Mouse (Mus musculus): Measurements from ENCODE around the gene Col5a2. TPM values are rescaled to one million over a fixed set of nuclear protein-coding genes. Genes with fewer than 3 reads are reported as not detected.
"Not testable (repeated sequence)": the region's sequence is repeated elsewhere in the genome, so short reads cannot be mapped to it uniquely, and the experiment has no call there.

Gene Col5a2
- polyA plus RNA-seq (2015; fragmentation: Nextera tagmentation; extraction: Ambion mirVana) = 125 and 132 TPM in 2 replicates

DNA sequence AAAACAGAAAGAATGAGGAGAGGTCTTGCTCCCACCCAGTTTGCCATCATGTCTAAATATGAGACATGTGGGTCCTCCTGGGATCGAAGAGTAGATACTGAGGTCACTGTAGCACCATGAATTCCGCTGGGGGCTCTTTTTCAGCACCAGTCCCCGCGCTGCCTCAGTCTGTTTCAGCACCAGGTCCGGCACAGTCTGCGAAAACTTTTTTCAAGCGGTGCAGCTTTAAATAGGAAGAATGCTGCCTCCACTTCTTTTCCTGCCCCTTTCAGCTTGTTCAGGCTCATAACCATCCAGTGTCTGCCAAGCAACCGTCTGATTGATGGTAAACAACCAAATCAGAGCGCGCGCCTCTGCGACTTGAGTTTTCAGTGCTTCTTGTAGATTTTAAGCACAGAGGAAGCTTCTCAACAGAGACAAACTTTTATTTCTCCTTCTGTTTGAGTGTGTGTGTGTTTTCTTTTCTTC lies at the start of gene Col5a2:
TSS of gene Col5a2 (minus strand) at position 418 of the 468 bp plus-strand sequence.
- H3K4me3 ChIP-seq = peak within 1 kb of the TSS; percentile 63
- no peaks in the 10 kb centered on the region for H3K9me3 ChIP-seq
- ATAC-seq (ENCODE audit: insufficient number of reproducible peaks, insufficient read depth, low FRiP score, low TSS enrichment, low read depth) = peak; percentile 76
- peaks cover 8% of the 10 kb centered on the region; the same call in 1 of the 2 replicates for H3K36me3 ChIP-seq
- H3K27me3 ChIP-seq = no peaks in the 10 kb centered on the region
- peak within 1 kb of the TSS; percentile 54 for H3K4me2 ChIP-seq
- peak within 1 kb of the TSS; percentile 84 for H3K9ac ChIP-seq
- H3K27ac ChIP-seq = peak within 1 kb of the TSS; percentile 97
- WGBS = 11% methylated on average over 12 of the region's 12 CpGs
- peaks cover 8% of the 10 kb centered on the region for H3K4me1 ChIP-seq

DNA sequence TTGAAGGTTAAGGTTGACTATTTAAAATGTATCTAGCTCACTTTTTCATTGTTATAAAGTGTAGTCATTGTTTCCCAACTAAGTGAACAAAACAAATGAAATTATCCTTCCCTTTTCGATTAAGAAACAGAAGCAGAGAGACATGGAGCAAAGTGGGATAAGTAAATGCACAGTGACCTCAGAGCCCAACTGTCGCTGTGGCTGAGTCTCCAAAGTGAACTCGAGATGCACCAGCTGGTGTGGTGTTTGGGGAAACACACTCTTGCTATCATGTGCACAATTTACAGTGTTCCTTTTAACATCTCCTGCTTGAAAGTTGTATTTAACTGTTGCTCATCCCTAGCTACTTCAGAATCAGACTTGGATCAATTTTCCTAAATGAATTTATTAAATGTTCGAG lies 47.4 kb upstream of the Col5a2 start:
- H3K27me3 ChIP-seq = no peaks in the 10 kb centered on the region
- ATAC-seq (ENCODE audit: insufficient number of reproducible peaks, insufficient read depth, low FRiP score, low TSS enrichment, low read depth) = no peak
- no peaks in the 10 kb centered on the region for H3K4me1 ChIP-seq
- no peak overlapping the region for H3K4me3 ChIP-seq
- no peak overlapping the region for H3K27ac ChIP-seq
- 80% methylated on average over 4 of the region's 4 CpGs for WGBS
- no peaks in the 10 kb centered on the region for H3K9me3 ChIP-seq
- no peaks in the 10 kb centered on the region for H3K36me3 ChIP-seq
- H3K9ac ChIP-seq = no peak overlapping the region
- H3K4me2 ChIP-seq = no peak overlapping the region

DNA sequence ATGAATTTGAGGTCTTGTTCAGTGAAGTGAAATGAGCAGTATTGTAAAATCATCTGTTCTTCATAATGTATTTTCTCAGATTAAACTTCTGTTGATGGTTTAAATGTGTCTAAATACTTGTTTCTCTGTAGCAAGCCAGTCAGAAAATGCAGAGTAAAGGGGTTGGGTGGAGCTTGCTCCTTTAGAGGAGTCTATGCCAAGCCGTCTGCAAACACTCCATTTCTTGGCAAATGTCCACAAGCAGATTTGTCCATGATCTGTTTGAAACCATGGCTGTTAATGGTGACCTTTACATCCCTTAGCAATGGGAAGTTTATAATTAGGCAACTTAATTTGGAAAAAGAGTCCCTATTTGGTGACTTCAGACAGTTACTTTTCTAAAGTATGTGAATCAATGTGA lies 38.8 kb upstream of the Col5a2 start:
- no peak overlapping the region for H3K9ac ChIP-seq
- 16% methylated on average over 1 of the region's 1 CpGs for WGBS
- no peak overlapping the region for H3K4me3 ChIP-seq
- 0 out of 2 replicates have a peak, but pooled peaks cover 7% of the 10 kb centered on the region for H3K4me1 ChIP-seq
- H3K9me3 ChIP-seq = no peaks in the 10 kb centered on the region
- peak overlapping the region; percentile 39; the same call in 1 of the 2 replicates for H3K27ac ChIP-seq
- H3K27me3 ChIP-seq = no peaks in the 10 kb centered on the region
- no peak overlapping the region for H3K4me2 ChIP-seq
- H3K36me3 ChIP-seq = no peaks in the 10 kb centered on the region
- ATAC-seq (ENCODE audit: insufficient number of reproducible peaks, insufficient read depth, low FRiP score, low TSS enrichment, low read depth) = no peak

DNA sequence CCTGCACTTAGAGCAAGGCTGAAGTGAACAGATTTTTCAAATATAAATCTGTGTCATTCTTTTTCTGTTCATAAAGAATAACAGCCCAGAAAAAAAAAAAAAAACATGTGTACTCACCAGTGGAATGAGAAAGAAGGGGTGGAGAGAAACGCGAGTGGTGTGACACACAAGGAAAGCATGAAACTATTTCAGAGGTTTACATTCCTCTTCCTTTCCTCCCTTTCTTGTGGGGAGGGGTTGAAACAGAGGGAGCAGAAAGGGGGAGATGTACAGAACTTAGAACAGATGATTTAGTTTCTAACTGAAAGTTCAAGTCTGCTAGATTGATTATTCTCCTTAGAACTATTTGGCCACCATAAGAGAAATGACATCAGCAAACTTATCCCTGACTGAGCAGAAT lies 38.1 kb upstream of the Col5a2 start:
- no peak overlapping the region for H3K9ac ChIP-seq
- no peak overlapping the region for H3K4me3 ChIP-seq
- no peaks in the 10 kb centered on the region for H3K36me3 ChIP-seq
- H3K9me3 ChIP-seq = no peaks in the 10 kb centered on the region
- 0 out of 2 replicates have a peak, but pooled peaks cover 7% of the 10 kb centered on the region for H3K4me1 ChIP-seq
- ATAC-seq (ENCODE audit: insufficient number of reproducible peaks, insufficient read depth, low FRiP score, low TSS enrichment, low read depth) = no peak
- WGBS = 26% methylated on average over 2 of the region's 2 CpGs
- H3K4me2 ChIP-seq = no peak overlapping the region
- H3K27me3 ChIP-seq = no peaks in the 10 kb centered on the region
- peak overlapping the region; percentile 39; the same call in 1 of the 2 replicates for H3K27ac ChIP-seq

DNA sequence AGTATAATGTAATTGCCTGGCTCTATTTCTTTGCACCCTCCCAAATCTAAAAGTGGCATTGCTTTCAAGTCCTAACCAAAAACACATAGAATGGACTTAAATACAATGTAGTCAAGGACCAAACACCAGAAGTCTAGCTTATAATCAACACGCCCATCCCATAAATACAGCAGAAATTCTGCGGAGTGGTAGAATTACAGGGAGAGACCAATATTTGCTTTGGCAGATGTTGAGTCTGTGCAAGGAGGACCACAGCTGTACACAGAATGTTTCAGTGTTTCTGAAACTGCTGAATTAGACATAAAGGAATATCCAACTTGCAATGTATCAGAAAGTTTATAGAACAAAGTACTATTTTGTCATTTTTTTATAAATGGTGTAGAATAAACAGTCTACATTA lies 28.4 kb upstream of the Col5a2 start:
- no peak for ATAC-seq (ENCODE audit: insufficient number of reproducible peaks, insufficient read depth, low FRiP score, low TSS enrichment, low read depth)
- 75% methylated on average over 2 of the region's 2 CpGs for WGBS
- no peak overlapping the region for H3K4me3 ChIP-seq

DNA sequence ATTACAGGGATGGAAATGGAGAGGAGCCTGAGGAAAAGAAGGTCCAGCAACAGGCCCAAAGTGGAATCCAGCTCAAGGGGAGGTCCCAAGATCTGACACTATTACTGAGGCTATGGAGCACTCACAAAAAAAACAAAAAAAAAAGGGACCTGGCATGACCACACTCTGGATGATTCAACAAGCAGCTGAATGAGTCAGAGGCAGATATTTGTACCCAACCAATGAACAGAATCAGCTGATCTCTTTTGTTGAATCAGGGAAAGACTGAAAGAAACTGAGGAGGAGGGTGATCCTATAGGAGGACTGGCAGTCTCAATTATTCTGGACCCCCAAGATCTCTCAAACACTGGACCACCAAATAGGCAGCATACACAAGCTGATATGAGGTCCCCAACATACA lies 24.4 kb upstream of the Col5a2 start:
- not testable (repeated sequence) for H3K4me2 ChIP-seq; H3K9ac ChIP-seq; H3K27ac ChIP-seq; H3K4me3 ChIP-seq; H3K27me3 ChIP-seq; H3K36me3 ChIP-seq; ATAC-seq (ENCODE audit: insufficient number of reproducible peaks, insufficient read depth, low FRiP score, low TSS enrichment, low read depth); H3K4me1 ChIP-seq; H3K9me3 ChIP-seq

More for the DNA sequence above, 28.4 kb upstream of the Col5a2 start:
- Histone ChIP-seq H3K27me3 (no peaks in the 10 kb centered on the region), H3K36me3 (no peaks in the 10 kb centered on the region), H3K27ac (no peak overlapping the region), H3K4me2 (no peak overlapping the region), H3K9ac (no peak overlapping the region), H3K4me1 (no peaks in the 10 kb centered on the region), H3K9me3 (no peaks in the 10 kb centered on the region)

DNA sequence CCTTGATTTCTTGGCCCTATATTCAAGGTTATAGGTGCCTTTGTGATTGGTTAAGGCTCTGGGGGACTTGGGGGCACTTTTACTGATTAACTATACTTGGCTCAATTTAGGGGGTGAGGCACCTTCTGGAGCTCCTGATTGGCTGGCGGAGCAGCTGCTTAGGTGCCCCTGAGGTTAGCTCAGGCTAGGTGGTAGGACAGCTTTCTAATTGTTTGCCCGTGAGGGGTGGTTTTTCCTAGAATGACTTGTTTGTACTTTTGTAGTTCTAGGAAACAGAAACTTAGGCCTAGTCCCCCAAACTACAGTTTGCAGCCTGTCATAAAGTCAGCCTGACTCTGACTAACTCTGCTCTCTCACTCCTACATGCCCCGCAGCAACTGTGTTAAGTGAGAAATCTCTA lies 20.5 kb upstream of the Col5a2 start:
- 89% methylated on average over 3 of the region's 3 CpGs for WGBS
- Histone ChIP-seq H3K27ac (no peak overlapping the region), H3K4me2 (no peak overlapping the region), H3K36me3 (no peaks in the 10 kb centered on the region), H3K9me3 (no peaks in the 10 kb centered on the region), H3K27me3 (no peaks in the 10 kb centered on the region), H3K4me1 (no peaks in the 10 kb centered on the region), H3K9ac (no peak overlapping the region), H3K4me3 (no peak overlapping the region)
- ATAC-seq (ENCODE audit: insufficient number of reproducible peaks, insufficient read depth, low FRiP score, low TSS enrichment, low read depth) = no peak

DNA sequence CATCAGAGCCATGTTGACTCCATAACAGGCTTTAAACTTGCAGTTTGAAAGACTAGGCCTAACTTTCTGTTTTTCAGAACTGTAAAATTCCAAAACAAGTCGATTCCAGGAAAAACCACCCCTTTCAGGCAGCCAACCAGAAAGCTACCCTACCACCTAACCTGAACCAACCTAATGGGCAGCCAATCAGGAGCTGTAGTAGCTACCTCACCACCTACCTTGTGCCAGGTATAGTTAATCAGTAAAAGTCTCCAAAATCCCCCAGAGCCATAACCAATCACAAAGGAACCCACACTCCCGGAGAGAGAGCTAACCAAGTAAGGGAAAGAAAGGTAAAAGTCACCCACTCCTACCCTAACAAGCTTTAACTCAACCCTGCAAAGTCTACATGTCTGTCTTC lies 18.4 kb upstream of the Col5a2 start:
- Histone ChIP-seq H3K9ac (no peak overlapping the region), H3K4me3 (no peak overlapping the region), H3K27ac (no peak overlapping the region), H3K4me2 (no peak overlapping the region), H3K4me1 (no peaks in the 10 kb centered on the region), H3K36me3 (no peaks in the 10 kb centered on the region), H3K9me3 (no peaks in the 10 kb centered on the region), H3K27me3 (no peaks in the 10 kb centered on the region)
- WGBS = 84% methylated on average over 2 of the region's 2 CpGs
- no peak for ATAC-seq (ENCODE audit: insufficient number of reproducible peaks, insufficient read depth, low FRiP score, low TSS enrichment, low read depth)

DNA sequence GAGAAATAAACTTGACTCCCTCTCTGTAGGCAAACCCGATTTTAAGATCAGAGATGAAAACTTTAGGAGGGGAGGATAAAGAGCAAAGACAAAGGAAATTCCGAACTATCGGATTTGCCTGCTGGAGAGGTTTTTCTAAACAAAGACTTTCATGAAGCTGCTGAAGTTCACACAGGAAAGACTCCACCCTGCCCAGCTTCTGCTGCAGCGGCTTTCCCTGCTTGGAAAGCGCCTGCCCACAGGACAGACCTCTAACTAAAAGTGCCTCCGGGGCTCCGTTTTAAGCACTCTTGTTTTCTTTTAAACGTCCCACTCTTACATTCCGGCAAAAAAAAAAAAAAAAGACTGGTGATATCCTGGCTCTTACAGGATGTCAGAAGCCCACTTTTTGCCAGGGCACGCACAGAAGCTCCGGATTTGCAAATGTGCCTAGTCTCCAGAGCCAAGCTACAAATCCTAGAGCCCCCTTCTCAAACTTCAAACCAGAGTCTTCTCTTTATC lies 791 bp downstream of the Col5a2 start:
- H3K27ac ChIP-seq = peak overlapping the region; percentile 97
- ATAC-seq (ENCODE audit: insufficient number of reproducible peaks, insufficient read depth, low FRiP score, low TSS enrichment, low read depth) = no peak
- peaks cover 8% of the 10 kb centered on the region for H3K4me1 ChIP-seq
- peak overlapping the region; percentile 54 for H3K4me2 ChIP-seq
- no peaks in the 10 kb centered on the region for H3K27me3 ChIP-seq
- H3K9me3 ChIP-seq = no peaks in the 10 kb centered on the region
- peak overlapping the region; percentile 84 for H3K9ac ChIP-seq
- peaks cover 8% of the 10 kb centered on the region; the same call in 1 of the 2 replicates for H3K36me3 ChIP-seq
- 1% methylated on average over 11 of the region's 11 CpGs for WGBS
- peak overlapping the region; percentile 63 for H3K4me3 ChIP-seq

DNA sequence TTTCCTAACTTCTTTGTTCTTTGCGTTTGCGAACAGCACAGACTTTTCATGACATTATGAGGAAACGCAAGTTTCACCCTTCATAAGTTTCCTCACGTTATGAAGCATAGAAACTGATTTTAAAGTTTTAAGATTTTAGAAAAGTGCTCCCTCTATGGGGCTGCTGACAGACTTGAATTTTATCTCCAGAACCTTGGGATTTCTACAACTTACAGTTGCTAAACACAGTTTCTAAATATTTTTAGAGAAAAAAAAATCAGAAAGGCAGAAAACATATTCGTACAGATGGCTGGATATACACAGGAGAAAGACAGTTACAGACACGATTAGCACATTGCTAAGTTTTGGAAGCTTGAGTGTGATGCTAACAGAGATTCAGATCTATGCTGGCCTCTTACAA lies 1.6 kb downstream of the Col5a2 start:
- no peak for ATAC-seq (ENCODE audit: insufficient number of reproducible peaks, insufficient read depth, low FRiP score, low TSS enrichment, low read depth)
- Histone ChIP-seq H3K4me2 (peak overlapping the region; percentile 54), H3K4me1 (peaks cover 8% of the 10 kb centered on the region), H3K9me3 (no peaks in the 10 kb centered on the region), H3K27ac (peak overlapping the region; percentile 97), H3K27me3 (no peaks in the 10 kb centered on the region), H3K9ac (peak overlapping the region; percentile 84), H3K36me3 (peaks cover 11% of the 10 kb centered on the region; the same call in 1 of the 2 replicates), H3K4me3 (peak overlapping the region; percentile 63)
- 24% methylated on average over 6 of the region's 6 CpGs for WGBS

DNA sequence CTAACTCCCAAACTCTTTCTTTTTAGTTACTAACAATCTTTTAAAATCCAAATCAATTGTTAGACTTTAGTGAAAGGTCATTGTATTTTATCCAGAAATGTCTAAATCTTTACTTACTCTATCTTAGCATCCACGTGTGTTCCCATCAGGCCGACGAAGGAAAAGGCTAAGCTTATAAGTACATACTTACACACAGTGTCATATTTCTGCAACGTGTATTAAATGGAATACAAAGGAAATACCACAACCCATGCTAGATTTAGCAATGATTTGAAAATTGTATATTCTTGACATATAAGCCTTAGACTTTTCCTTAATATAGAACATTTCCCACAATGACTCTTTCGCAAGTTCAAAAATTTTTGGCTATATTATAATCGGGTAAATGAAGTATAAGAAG lies 2.6 kb downstream of the Col5a2 start:
- H3K27me3 ChIP-seq = no peaks in the 10 kb centered on the region
- H3K4me2 ChIP-seq = peak overlapping the region; percentile 54
- peaks cover 11% of the 10 kb centered on the region; the same call in 1 of the 2 replicates for H3K36me3 ChIP-seq
- H3K4me1 ChIP-seq = peaks cover 8% of the 10 kb centered on the region
- no peak for ATAC-seq (ENCODE audit: insufficient number of reproducible peaks, insufficient read depth, low FRiP score, low TSS enrichment, low read depth)
- H3K9ac ChIP-seq = no peak overlapping the region
- H3K4me3 ChIP-seq = peak overlapping the region; percentile 4; the same call in 1 of the 2 replicates
- H3K9me3 ChIP-seq = no peaks in the 10 kb centered on the region
- WGBS = 69% methylated on average over 6 of the region's 6 CpGs
- H3K27ac ChIP-seq = no peak overlapping the region

DNA sequence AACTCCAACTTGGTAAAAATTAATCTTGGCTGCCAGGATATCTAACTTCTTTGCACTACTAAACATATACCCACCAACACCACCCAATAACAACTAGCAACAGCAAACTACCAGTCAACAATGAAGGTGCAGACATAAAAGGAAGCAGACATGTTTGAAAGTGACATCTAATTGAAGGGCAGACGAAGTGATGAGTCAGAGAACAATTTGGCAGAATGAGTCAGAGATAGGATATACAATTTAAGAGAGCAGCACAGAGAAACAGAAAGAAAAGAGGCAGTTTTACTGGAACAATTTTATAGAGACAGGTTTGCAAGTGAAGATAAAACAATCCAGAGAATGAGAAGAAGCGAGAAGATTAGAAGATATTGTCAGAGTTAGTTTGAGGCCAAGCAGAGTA lies 8.1 kb downstream of the Col5a2 start:
- Histone ChIP-seq H3K27me3 (no peaks in the 10 kb centered on the region), H3K4me1 (peaks cover 4% of the 10 kb centered on the region; the same call in 1 of the 2 replicates), H3K27ac (no peak overlapping the region), H3K9ac (no peak overlapping the region), H3K36me3 (peaks cover 10% of the 10 kb centered on the region; the same call in 1 of the 2 replicates), H3K9me3 (no peaks in the 10 kb centered on the region), H3K4me2 (no peak overlapping the region), H3K4me3 (no peak overlapping the region)
- ATAC-seq (ENCODE audit: insufficient number of reproducible peaks, insufficient read depth, low FRiP score, low TSS enrichment, low read depth) = no peak
- WGBS = 85% methylated on average over 2 of the region's 2 CpGs

Data from embryonic facial prominence, embryonic 13.5 days (tissue).